Mouse (Mus musculus) liver, embryonic 14.5 days (tissue): ENCODE measurements around the gene Phb2. TPM values are rescaled to one million over a fixed set of nuclear protein-coding genes. Genes with fewer than 3 reads are reported as not detected.

Source experiments
- ATAC-seq: fragments of 200-750 bp; cut with Nextera tagmentation; 2 replicates; pipeline ENCODE4 v1.8.0; 2017; ENCODE audit warnings: moderate number of reproducible peaks, mild to moderate bottlenecking, moderate library complexity; ENCODE audit not compliant: insufficient read depth
- DNase-seq, 3 experiments: peaks; one replicate each; pipeline ENCODE4 v3.0.0-alpha.2; 2012 to 2013; ENCODE audit warnings: low read depth in 3 of 3, low spot score in 3 of 3
- H3K27ac ChIP-seq: fragments of 300-500 bp; sonication (generic); 2 replicates; pipeline ENCODE4 v1.5.1; 2014; ENCODE audit warnings: moderate library complexity, mild to moderate bottlenecking, control low read depth, inconsistent platforms
- H3K27me3 ChIP-seq: fragments of 300-500 bp; sonication (generic); 2 replicates; pipeline ENCODE4 v1.6.1; 2014; ENCODE audit warnings: mild to moderate bottlenecking, low read length, moderate library complexity; ENCODE audit not compliant: control insufficient read depth, insufficient read depth
- H3K36me3 ChIP-seq: fragments of 300-500 bp; sonication (generic); replicated peaks from 2 replicates; pipeline ENCODE4 v1.6.1; 2014; ENCODE audit warnings: low read depth; ENCODE audit not compliant: control insufficient read depth, insufficient read depth
- H3K4me1 ChIP-seq, 2 experiments: fragments of 200-500 bp in 1 of 2; fragments of 300-500 bp in 1 of 2; sonication (generic) in 1 of 2; replicated peaks; 2 replicates each; pipeline ENCODE4 v1.6.1; 2012 to 2014; ENCODE audit warnings: antibody characterized with exemption in 1 of 2, inconsistent platforms in 1 of 2, low read length in 1 of 2; ENCODE audit not compliant: control insufficient read depth in 2 of 2, insufficient read depth in 2 of 2
- H3K4me2 ChIP-seq: fragments of 300-500 bp; sonication (generic); 2 replicates; pipeline ENCODE4 v1.6.1; 2014; ENCODE audit warnings: low read depth, mild to moderate bottlenecking, control low read depth, moderate library complexity
- H3K4me3 ChIP-seq, 2 experiments: fragments of 200-500 bp in 1 of 2; fragments of 300-500 bp in 1 of 2; sonication (generic) in 1 of 2; 2 replicates each; pipeline ENCODE4 v1.5.1; 2012 to 2014; ENCODE audit warnings: low read depth in 2 of 2, low read length in 2 of 2, mild to moderate bottlenecking in 2 of 2, control low read depth in 1 of 2, inconsistent platforms in 1 of 2, moderate library complexity in 1 of 2; ENCODE audit not compliant: insufficient read depth in 1 of 2
- H3K9ac ChIP-seq: fragments of 300-500 bp; sonication (generic); replicated peaks from 2 replicates; pipeline ENCODE4 v1.6.1; 2014; ENCODE audit warnings: mild to moderate bottlenecking, control low read depth, moderate library complexity
- H3K9me3 ChIP-seq: fragments of 300-500 bp; sonication (generic); 2 replicates; pipeline ENCODE4 v1.6.1; 2016; ENCODE audit warnings: low read length, mixed read lengths; ENCODE audit not compliant: control insufficient read depth
- CTCF ChIP-seq: IDR thresholded peaks from 2 replicates; pipeline ENCODE4 v1.5.1; 2016; ENCODE audit warnings: antibody characterized with exemption, low read depth, control low read depth
- EP300 ChIP-seq: IDR thresholded peaks from 2 replicates; pipeline ENCODE4 v1.6.1; 2016; ENCODE audit warnings: antibody characterized with exemption, low read depth
- WGBS: fragments of 180-500 bp; shearing (Covaris S2); extraction: QIAGEN DNeasy Blood & Tissue Kit; methylation state at CpG from one replicate; pipeline ENCODE4 v1.1.7; 2014; ENCODE audit not compliant: insufficient replicate concordance; 5-methylcytosine and 5-hydroxymethylcytosine counted together
- polyA plus RNA-seq, 2 experiments: library from polyadenylated mRNA; depleted of rRNA in 1 of 2; stranded (reverse) in 1 of 2; unstranded in 1 of 2; fragments of >200 nt; fragmentation: Nextera tagmentation in 1 of 2; extraction: Ambion mirVana in 1 of 2; gene quantifications; 2 replicates each; pipeline versions ENCODE4 v1.2.1 to v1.2.3; 2012 to 2014

Gene Phb2
- polyA plus RNA-seq, 2 experiments, result 124 to 210 TPM

DNA sequence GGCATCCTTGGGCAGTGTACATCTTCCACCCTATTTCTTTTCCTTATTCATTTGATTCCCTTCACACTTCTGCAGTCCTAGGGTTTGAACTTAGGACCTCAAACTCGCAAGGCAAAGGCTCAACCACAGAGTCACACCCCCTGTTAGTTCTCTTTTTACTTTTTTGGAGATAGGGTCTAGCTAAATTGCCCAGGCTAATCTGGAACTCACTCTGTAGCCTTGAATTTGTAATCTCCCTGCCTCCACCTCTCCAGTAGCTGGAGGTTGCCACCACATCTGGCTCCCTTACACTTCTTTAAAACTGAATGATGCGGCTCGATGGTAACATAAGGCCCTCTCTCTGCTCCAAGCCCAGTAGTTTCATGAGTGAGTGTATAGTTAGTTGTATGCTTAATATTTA lies 22.3 kb downstream of the Phb2 start:
- Histone ChIP-seq H3K27ac (no peak overlapping the region), H3K4me2 (no peak overlapping the region), H3K9me3 (no peaks in the 10 kb centered on the region), H3K27me3 (no peaks in the 10 kb centered on the region), H3K36me3 (no peaks in the 10 kb centered on the region), H3K9ac (no peak overlapping the region), H3K4me1 (peaks cover 7 to 21% of the 10 kb centered on the region in 2 experiments), H3K4me3 (no peak overlapping the region)
- 58% methylated on average over 3 of the region's 3 CpGs for WGBS
- DNase-seq (no peak), ATAC-seq (no peak)
- TF ChIP-seq CTCF (no peak), EP300 (no peak)

DNA sequence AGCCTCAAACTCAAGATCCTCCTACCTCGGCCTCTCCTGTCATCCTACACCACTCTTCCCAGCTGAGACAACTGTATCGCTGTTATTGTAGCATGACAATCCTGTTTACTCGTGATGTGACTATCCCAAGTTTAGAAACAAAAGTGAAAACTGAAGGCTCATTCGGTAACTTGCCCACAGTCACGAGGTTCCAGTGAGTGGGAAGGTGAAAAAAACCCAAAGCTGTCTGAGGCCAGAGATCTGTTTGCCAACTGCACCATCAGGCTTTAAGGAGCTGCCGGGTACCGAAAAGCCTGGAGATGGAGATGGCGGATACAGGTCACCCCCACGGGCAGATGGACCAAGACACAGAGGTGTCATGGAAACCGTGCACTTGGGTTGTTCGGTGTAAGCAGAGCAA lies 24.9 kb downstream of the Phb2 start:
- H3K4me1 ChIP-seq, result peaks cover 16 to 32% of the 10 kb centered on the region in 2 experiments

DNA sequence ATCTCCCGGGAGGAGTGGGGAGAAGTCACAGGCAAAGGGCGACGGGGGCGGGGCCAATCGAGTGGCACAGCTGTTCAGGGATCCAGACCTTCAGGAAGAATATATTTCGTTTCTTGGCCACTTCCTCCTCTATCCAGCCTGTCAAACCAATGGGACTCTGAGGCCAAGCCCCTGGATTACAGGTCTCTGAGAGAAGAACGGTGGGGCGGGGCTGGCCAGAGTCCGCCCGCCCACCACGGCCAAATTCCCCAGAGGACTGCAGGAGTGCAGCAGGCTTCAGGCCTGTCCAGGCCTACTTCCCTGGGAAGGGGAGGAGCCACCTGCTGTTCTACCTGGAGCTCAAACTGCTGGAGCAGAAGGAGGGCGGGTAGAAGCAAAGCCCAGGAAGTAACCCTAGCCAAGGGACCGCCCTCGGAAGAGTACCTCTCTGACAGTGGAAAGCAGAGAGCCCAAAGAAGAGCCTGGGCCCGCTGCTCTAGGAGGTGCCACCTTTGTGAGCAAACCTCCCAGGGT lies 26.4 kb downstream of the Phb2 start, which contains the start of gene Ptpn6:
Gene Ptpn6 (minus strand): TSS at position 204 of the 513 bp plus-strand sequence.
- H3K9ac ChIP-seq, result peak within 1 kb of the TSS; percentile 6; the same call in 1 of the 2 replicates
- no peaks in the 10 kb centered on the region for H3K36me3 ChIP-seq
- H3K4me1 ChIP-seq, result peaks cover 14 to 24% of the 10 kb centered on the region in 2 experiments
- TF ChIP-seq EP300 (no peak), CTCF (no peak)
- DNase-seq, result peak in 1 of 3 experiments; percentile 42
- ATAC-seq, result peak; percentile 2; the same call in 1 of the 2 replicates
- peak within 1 kb of the TSS; percentile 91 for H3K27ac ChIP-seq
- H3K27me3 ChIP-seq, result no peaks in the 10 kb centered on the region
- no peaks in the 10 kb centered on the region for H3K9me3 ChIP-seq
- WGBS, result 26% methylated on average over 15 of the region's 15 CpGs
- H3K4me3 ChIP-seq, result peak within 1 kb of the TSS in 1 of 2 experiments; percentile 9; a peak in 1 of 4 replicates
- peak within 1 kb of the TSS; percentile 92 for H3K4me2 ChIP-seq

More for the DNA sequence above, 24.9 kb downstream of the Phb2 start:
- no peak overlapping the region for H3K4me2 ChIP-seq
- no peaks in the 10 kb centered on the region for H3K36me3 ChIP-seq
- H3K27me3 ChIP-seq, result no peaks in the 10 kb centered on the region
- H3K4me3 ChIP-seq, result no peak overlapping the region
- no peak for DNase-seq
- WGBS, result 83% methylated on average over 11 of the region's 11 CpGs
- no peak for ATAC-seq
- H3K27ac ChIP-seq, result no peak overlapping the region
- no peaks in the 10 kb centered on the region for H3K9me3 ChIP-seq
- no peak overlapping the region for H3K9ac ChIP-seq
- TF ChIP-seq CTCF, result no peak
- TF ChIP-seq EP300, result no peak

DNA sequence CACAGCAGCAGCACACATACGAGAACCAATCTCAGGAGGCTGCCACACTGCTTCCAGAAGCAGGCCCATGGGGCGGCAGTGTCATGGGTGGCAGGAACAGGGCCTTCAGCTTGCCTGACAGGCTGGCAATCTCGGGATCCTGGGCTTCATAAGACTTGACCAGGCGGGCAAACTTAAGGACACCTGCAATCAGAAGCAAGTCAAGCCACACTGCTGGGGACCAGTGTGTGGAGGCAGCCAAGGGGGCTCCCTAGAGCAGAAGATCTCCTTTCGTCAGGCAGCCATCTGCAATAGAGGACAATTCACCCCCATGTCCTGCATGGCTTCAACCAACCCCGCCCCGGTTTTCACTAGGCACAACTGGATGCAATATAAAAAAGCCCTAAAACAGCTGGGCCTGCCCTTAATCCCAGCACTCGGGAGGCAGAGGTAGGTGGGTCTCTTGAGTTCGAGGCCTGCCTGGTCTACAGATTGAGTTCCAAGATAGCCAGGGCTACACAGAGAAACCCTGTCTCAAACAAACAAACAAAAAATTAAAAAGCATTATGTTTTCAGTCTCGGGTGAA lies 27.2 kb downstream of the Phb2 start:
- H3K27ac ChIP-seq, result peak overlapping the region; percentile 91
- H3K27me3 ChIP-seq, result no peaks in the 10 kb centered on the region
- H3K4me3 ChIP-seq, result no peak overlapping the region
- TF ChIP-seq CTCF (no peak), EP300 (no peak)
- no peak for DNase-seq
- no peak for ATAC-seq
- H3K4me1 ChIP-seq, result peaks cover 14 to 22% of the 10 kb centered on the region in 2 experiments
- peak overlapping the region; percentile 92 for H3K4me2 ChIP-seq
- H3K9me3 ChIP-seq, result no peaks in the 10 kb centered on the region
- H3K36me3 ChIP-seq, result no peaks in the 10 kb centered on the region
- WGBS, result 67% methylated on average over 10 of the region's 10 CpGs
- H3K9ac ChIP-seq, result peak overlapping the region; percentile 76; the same call in 1 of the 2 replicates

DNA sequence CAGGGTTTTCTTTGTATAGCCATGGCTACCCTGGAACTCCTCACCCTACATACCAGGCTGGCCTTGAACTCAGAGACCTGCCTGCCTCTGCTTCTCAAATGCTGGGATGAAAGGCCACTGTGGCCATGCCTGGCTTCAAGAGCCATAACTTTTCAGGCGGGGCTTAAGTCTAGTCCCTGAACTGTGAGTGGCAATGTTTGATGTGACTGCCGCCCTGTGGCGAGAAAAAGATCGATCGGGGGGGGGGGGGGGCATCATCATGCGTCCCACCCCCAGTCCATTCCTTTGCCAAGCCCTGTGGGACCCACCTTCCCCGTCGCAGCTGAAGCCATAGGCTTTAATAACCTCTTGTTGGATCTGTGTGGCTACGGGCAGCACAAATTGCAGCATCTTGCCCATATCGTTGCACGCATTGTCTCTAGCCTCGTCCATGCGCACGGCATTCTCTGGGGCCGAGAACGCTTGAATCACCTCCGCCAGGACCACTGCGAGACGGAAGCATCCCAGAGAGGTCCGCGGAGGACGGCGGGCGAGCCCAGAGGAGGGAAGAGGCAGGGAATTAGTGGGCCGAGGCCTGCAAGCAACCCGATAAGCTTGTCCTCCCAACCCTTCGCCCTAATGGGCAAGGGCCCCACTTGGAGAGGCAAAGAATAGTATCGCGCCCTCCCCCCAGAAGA lies 28.2 kb downstream of the Phb2 start:
- peak; percentile 11 for ATAC-seq
- Histone ChIP-seq H3K4me2 (peak overlapping the region; percentile 92), H3K4me3 (peak overlapping the region; percentile 62 to 71), H3K27me3 (no peaks in the 10 kb centered on the region), H3K27ac (peak overlapping the region; percentile 91), H3K9me3 (no peaks in the 10 kb centered on the region), H3K9ac (peak overlapping the region; percentile 76), H3K36me3 (no peaks in the 10 kb centered on the region), H3K4me1 (peaks cover 14 to 22% of the 10 kb centered on the region in 2 experiments)
- WGBS, result under 1% methylated on average over 29 of the region's 29 CpGs
- peak; percentile 45 to 59 (median 49) for DNase-seq
- TF ChIP-seq EP300 (no peak), CTCF (peak; percentile 73)
